Mouse (Mus musculus): Measurements from ENCODE around the gene Timm13. TPM values are rescaled to one million over a fixed set of nuclear protein-coding genes. Genes with fewer than 3 reads are reported as not detected.

Timm13 gene
- total RNA-seq, 4 experiments from 2014 or later, result 154 to 235 (median 185) TPM

GRCm38 (mm10) chr10:80858350-80858935 is 42.3 kb downstream of the Timm13 start:
- DNase-seq, result no peak

- DNase-seq, result no peak
Measured at GRCm38 (mm10) chr10:80857848-80858247, 42.9 kb downstream of the Timm13 start.

GRCm38 (mm10) chr10:80857386-80857785 is 43.4 kb downstream of the Timm13 start:
- DNase-seq, result no peak

- no peak for DNase-seq
Measured at GRCm38 (mm10) chr10:80856908-80857307, 43.9 kb downstream of the Timm13 start.

- DNase-seq, result no peak
Measured at GRCm38 (mm10) chr10:80856267-80856666, 44.5 kb downstream of the Timm13 start.

GRCm38 (mm10) chr10:80855749-80856073 is 45.1 kb downstream of the Timm13 start:
- DNase-seq, result no peak

- DNase-seq, result peak; percentile 94
Measured at GRCm38 (mm10) chr10:80854913-80855748, 45.6 kb downstream of the Timm13 start, which contains the start of the genes Lsm7 and Sppl2b. Gene Lsm7 (minus strand): TSS chr10:80855209. Gene Sppl2b (plus strand): TSS chr10:80855275.

Other genes starting within 250 kb of the Timm13 start
- 10 to 100 TPM; 63.4 to 94.6 (median 79.1) TPM for gene Btbd2, start 243.9 kb downstream of the Timm13 start, total RNA-seq (2022)
- gene Mknk2, start 222.9 kb downstream of the Timm13 start, total RNA-seq (2022), result 100 to 1,000 TPM; 106 to 157 (median 123) TPM
- gene Mob3a, start 199.0 kb downstream of the Timm13 start, total RNA-seq (2022), result 10 to 100 TPM; 16.2 to 33.5 (median 25.7) TPM
- 10 to 100 TPM; 19.3 to 46.2 (median 33.3) TPM for gene Izumo4, start 198.8 kb downstream of the Timm13 start, total RNA-seq (2022)
- gene Ap3d1, start 158.7 kb downstream of the Timm13 start, total RNA-seq (2022), result 100 to 1,000 TPM in 2 of 4 experiments, 10 to 100 TPM in 2; 91.8 to 136 (median 113) TPM
- gene Dot1l, start 145.8 kb downstream of the Timm13 start, total RNA-seq (2022), result 10 to 100 TPM; 35.0 to 78.6 (median 57.4) TPM
- 10 to 100 TPM; 52.0 to 78.6 (median 55.5) TPM for gene Sf3a2, start 102.8 kb downstream of the Timm13 start, total RNA-seq (2022)
- 100 to 1,000 TPM in 3 of 4 experiments, 10 to 100 TPM in 1; 92.4 to 130 (median 107) TPM for gene Plekhj1, start 102.3 kb downstream of the Timm13 start, total RNA-seq (2022)
- gene Amh, start 95.7 kb downstream of the Timm13 start, total RNA-seq (2022), result 1 to 10 TPM in 1 of 4 experiments, under 1 TPM in 3; 0.20 to 1.3 (median 0.68) TPM
- gene Jsrp1, start 87.5 kb downstream of the Timm13 start, total RNA-seq (2022), result 10 to 100 TPM in 2 of 4 experiments, 1 to 10 TPM in 2; 5.7 to 23.4 (median 12.4) TPM
- gene Oaz1, start 74.3 kb downstream of the Timm13 start, total RNA-seq (2022), result 1,000 to 10,000 TPM in 1 of 4 experiments, 100 to 1,000 TPM in 3; 825 to 1,012 (median 923) TPM
- 10 to 100 TPM in 3 of 4 experiments, 1 to 10 TPM in 1; 8.4 to 21.5 (median 15.9) TPM for gene Lingo3, start 56.9 kb downstream of the Timm13 start, total RNA-seq (2022)
- 10 to 100 TPM; 27.4 to 54.4 (median 34.0) TPM for gene Lsm7, start 45.8 kb downstream of the Timm13 start, total RNA-seq (2022)
- 10 to 100 TPM; 28.1 to 45.3 (median 36.1) TPM for gene Sppl2b, start 45.7 kb downstream of the Timm13 start, total RNA-seq (2022)
- under 1 TPM in 1 of 4 experiments, not detected in 3; 0.18 TPM for gene Tmprss9, start 29.1 kb downstream of the Timm13 start, total RNA-seq (2022)
- 10 to 100 TPM; 10.0 to 17.2 (median 15.2) TPM for gene Lmnb2, start 17.3 kb upstream of the Timm13 start, total RNA-seq (2022)
- gene Gadd45b, start 29.1 kb upstream of the Timm13 start, total RNA-seq (2022), result 100 to 1,000 TPM in 1 of 4 experiments, 10 to 100 TPM in 3; 17.5 to 112 (median 73.6) TPM
- gene Gng7, start 114.0 kb upstream of the Timm13 start, total RNA-seq (2022), result 10 to 100 TPM in 2 of 4 experiments, 1 to 10 TPM in 2; 9.4 to 16.6 (median 12.9) TPM
- 1 to 10 TPM; 3.6 to 6.5 (median 4.4) TPM for gene Diras1, start 124.7 kb upstream of the Timm13 start, total RNA-seq (2022)
- 10 to 100 TPM; 50.7 to 86.9 (median 66.5) TPM for gene Slc39a3, start 136.5 kb upstream of the Timm13 start, total RNA-seq (2022)
- gene Sgta, start 159.2 kb upstream of the Timm13 start, total RNA-seq (2022), result 100 to 1,000 TPM; 185 to 247 (median 197) TPM
- gene Thop1, start 169.1 kb upstream of the Timm13 start, total RNA-seq (2022), result 10 to 100 TPM; 43.6 to 59.2 (median 45.7) TPM
- 1 to 10 TPM in 2 of 4 experiments, under 1 TPM in 2; 0.35 to 2.7 (median 1.3) TPM for gene Creb3l3, start 197.9 kb upstream of the Timm13 start, total RNA-seq (2022)
- gene Map2k2, start 204.9 kb upstream of the Timm13 start, total RNA-seq (2022), result 100 to 1,000 TPM; 169 to 227 (median 204) TPM
- 10 to 100 TPM; 86.5 to 94.0 (median 92.3) TPM for gene Zbtb7a, start 234.3 kb upstream of the Timm13 start, total RNA-seq (2022)

All from adrenal gland, adult 8-10 months (tissue).